Mouse (Mus musculus) neural tube, embryonic 15.5 days (tissue): ENCODE measurements around the gene Cops7b. TPM values are rescaled to one million over a fixed set of nuclear protein-coding genes. Genes with fewer than 3 reads are reported as not detected.
A peak's percentile ranks its signal among the peaks of the same experiment; 100 is the strongest.

Experiments used
- ATAC-seq: fragments of 200-750 bp; cut with Nextera tagmentation; 2 replicates; pipeline ENCODE4 v1.8.0; 2017; ENCODE audit warnings: mild to moderate bottlenecking, moderate TSS enrichment, moderate library complexity; ENCODE audit not compliant: low FRiP score
- H3K27ac ChIP-seq: fragments of 300-500 bp; sonication (generic); replicated peaks from 2 replicates; pipeline ENCODE4 v1.5.1; 2015; ENCODE audit warnings: mild to moderate bottlenecking, inconsistent platforms
- H3K27me3 ChIP-seq: fragments of 300-500 bp; sonication (generic); replicated peaks from 2 replicates; pipeline ENCODE4 v1.6.1; 2015; ENCODE audit warnings: inconsistent platforms
- H3K36me3 ChIP-seq: fragments of 300-500 bp; sonication (generic); 2 replicates; pipeline ENCODE4 v1.6.1; 2015; ENCODE audit warnings: inconsistent platforms
- H3K4me1 ChIP-seq: fragments of 300-500 bp; sonication (generic); 2 replicates; pipeline ENCODE4 v1.6.1; 2015; ENCODE audit warnings: inconsistent platforms
- H3K4me2 ChIP-seq: fragments of 300-500 bp; sonication (generic); 2 replicates; pipeline ENCODE4 v1.6.1; 2015; ENCODE audit warnings: inconsistent platforms, mild to moderate bottlenecking, moderate library complexity
- H3K4me3 ChIP-seq: fragments of 300-500 bp; sonication (generic); replicated peaks from 2 replicates; pipeline ENCODE4 v1.5.1; 2015; ENCODE audit warnings: mild to moderate bottlenecking, inconsistent platforms
- H3K9ac ChIP-seq: fragments of 300-500 bp; sonication (generic); replicated peaks from 2 replicates; pipeline ENCODE4 v1.6.1; 2015; ENCODE audit warnings: mild to moderate bottlenecking, inconsistent platforms
- H3K9me3 ChIP-seq: fragments of 300-500 bp; sonication (generic); replicated peaks from 2 replicates; pipeline ENCODE4 v1.6.1; 2016; ENCODE audit warnings: inconsistent platforms
- WGBS: fragments of 180-500 bp; shearing (Covaris S2); methylation state at CpG from one replicate; pipeline ENCODE4 v1.1.7; 2015; ENCODE audit warnings: mixed read lengths; 5-methylcytosine and 5-hydroxymethylcytosine counted together
- microRNA-seq: library from miRNA; unstranded; fragments of <30 nt; microRNA quantifications from one replicate; pipeline ENCODE4, GENCODE M21; 2017
- polyA plus RNA-seq: library from polyadenylated mRNA; unstranded; fragments of >200 nt; fragmentation: Nextera tagmentation; extraction: Ambion mirVana; gene quantifications from 2 replicates; pipeline ENCODE4 v1.2.1, GENCODE M21; 2015

Cops7b gene
- polyA plus RNA-seq, 1 experiment from 2014 or later: 59.4 TPM

GRCm38 (mm10) chr1:86633434-86633833, 50.7 kb downstream of the Cops7b start:
- 0 out of 2 replicates have a peak, but pooled peaks have one; percentile 3 for ATAC-seq
- Histone ChIP-seq H3K27me3 (0 out of 2 replicates have a peak, but pooled peaks cover 3% of the 10 kb centered on the region), H3K4me1 (peaks cover 19% of the 10 kb centered on the region), H3K9me3 (no peaks in the 10 kb centered on the region), H3K27ac (peak overlapping the region; percentile 65), H3K9ac (no peak overlapping the region), H3K36me3 (no peaks in the 10 kb centered on the region), H3K4me2 (no peak overlapping the region), H3K4me3 (no peak overlapping the region)
- 39% methylated on average over 3 of the region's 3 CpGs for WGBS

DNA sequence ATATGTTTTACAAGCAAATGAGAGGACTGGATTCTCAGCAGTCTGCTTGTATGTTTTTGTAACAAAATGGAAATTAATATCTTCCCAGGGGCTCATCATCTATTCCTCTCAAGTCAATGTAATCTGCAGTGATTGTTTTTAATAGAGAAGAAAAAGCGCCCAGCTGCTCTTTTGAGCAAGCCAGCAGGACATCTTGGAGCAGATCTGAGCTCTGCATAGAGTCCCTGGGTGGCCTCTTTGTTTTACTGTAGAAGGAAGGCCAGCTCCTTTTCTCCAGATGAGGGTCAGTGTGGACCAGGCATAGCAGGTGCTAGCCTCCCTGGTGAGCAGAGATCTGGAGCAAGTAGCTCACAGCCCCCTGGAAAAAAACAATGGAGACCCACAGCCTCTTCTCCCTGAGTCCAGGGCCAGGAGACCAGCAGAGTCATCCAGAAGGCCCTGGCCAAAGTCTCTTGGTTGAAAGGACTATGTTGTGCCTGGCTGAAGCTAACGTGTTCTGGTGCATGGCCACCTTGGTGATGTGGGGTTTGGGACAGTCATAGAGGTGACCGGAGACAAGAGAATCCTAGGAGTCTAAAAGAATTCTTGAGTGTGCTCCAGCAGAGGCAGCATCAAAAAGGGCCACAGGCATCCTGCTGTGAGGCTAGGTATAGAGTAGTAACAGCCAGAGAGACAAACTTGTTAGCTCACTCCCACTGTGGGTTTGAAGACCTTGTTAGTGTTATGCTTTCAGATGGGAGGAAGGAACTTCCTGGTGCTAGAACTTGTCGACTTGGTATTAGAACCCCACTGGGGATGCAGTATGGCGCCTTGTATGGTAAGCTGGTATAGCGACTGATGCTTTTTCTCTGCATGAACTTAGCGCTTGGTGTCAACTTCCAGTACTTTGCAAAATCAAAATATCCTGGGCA, 51.4 kb downstream of the Cops7b start:
- 61% methylated on average over 7 of the region's 7 CpGs for WGBS
- Histone ChIP-seq H3K4me2 (peak overlapping the region; percentile 42), H3K27me3 (0 out of 2 replicates have a peak, but pooled peaks cover 3% of the 10 kb centered on the region), H3K27ac (peak overlapping the region; percentile 75), H3K4me1 (peaks cover 19% of the 10 kb centered on the region), H3K36me3 (no peaks in the 10 kb centered on the region), H3K9me3 (no peaks in the 10 kb centered on the region), H3K9ac (no peak overlapping the region), H3K4me3 (no peak overlapping the region)
- ATAC-seq: peak; percentile 39

GRCm38 (mm10) chr1:86634751-86635359, 52.2 kb downstream of the Cops7b start:
- H3K4me1 ChIP-seq: peaks cover 19% of the 10 kb centered on the region
- no peak overlapping the region for H3K9ac ChIP-seq
- H3K4me3 ChIP-seq: no peak overlapping the region
- H3K36me3 ChIP-seq: no peaks in the 10 kb centered on the region
- no peaks in the 10 kb centered on the region for H3K9me3 ChIP-seq
- ATAC-seq: peak; percentile 86
- 59% methylated on average over 6 of the region's 6 CpGs for WGBS
- H3K4me2 ChIP-seq: peak overlapping the region; percentile 42
- H3K27me3 ChIP-seq: 0 out of 2 replicates have a peak, but pooled peaks cover 3% of the 10 kb centered on the region
- H3K27ac ChIP-seq: no peak overlapping the region

GRCm38 (mm10) chr1:86643101-86643809, 60.6 kb downstream of the Cops7b start:
- no peak overlapping the region for H3K4me2 ChIP-seq
- H3K4me3 ChIP-seq: no peak overlapping the region
- ATAC-seq: no peak
- no peaks in the 10 kb centered on the region for H3K9me3 ChIP-seq
- WGBS: 65% methylated on average over 13 of the region's 13 CpGs
- no peaks in the 10 kb centered on the region for H3K27me3 ChIP-seq
- H3K4me1 ChIP-seq: no peaks in the 10 kb centered on the region
- no peak overlapping the region for H3K9ac ChIP-seq
- H3K27ac ChIP-seq: no peak overlapping the region
- no peaks in the 10 kb centered on the region for H3K36me3 ChIP-seq

- 48% methylated on average over 2 of the region's 2 CpGs for WGBS
- no peaks in the 10 kb centered on the region for H3K27me3 ChIP-seq
- H3K4me1 ChIP-seq: no peaks in the 10 kb centered on the region
- no peak overlapping the region for H3K4me2 ChIP-seq
- no peak overlapping the region for H3K4me3 ChIP-seq
- no peaks in the 10 kb centered on the region for H3K36me3 ChIP-seq
- no peak for ATAC-seq
- no peak overlapping the region for H3K9ac ChIP-seq
- H3K27ac ChIP-seq: no peak overlapping the region
- H3K9me3 ChIP-seq: no peaks in the 10 kb centered on the region
Observed at GRCm38 (mm10) chr1:86647517-86647916, 64.8 kb downstream of the Cops7b start.

DNA sequence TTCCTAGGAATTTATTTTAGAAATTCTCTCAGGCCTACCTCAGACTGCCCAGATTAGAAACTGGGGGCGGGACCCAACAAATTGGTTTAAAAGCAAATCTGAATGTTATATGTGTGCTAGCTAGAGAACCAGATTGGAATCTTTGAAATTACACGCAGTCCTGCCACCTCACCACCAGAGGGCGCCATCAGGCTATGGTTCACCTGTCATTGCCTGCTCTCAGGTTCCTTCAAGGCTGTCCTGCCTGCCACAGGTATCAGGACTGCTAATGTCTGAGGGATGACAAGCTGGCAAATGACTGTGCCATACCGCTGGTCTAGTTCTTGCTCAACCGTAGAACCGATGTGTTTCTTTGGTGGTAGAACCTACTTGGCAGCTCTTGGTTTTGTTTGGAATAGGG, 67.6 kb downstream of the Cops7b start:
- ATAC-seq: no peak
- WGBS: 20% methylated on average over 6 of the region's 6 CpGs

GRCm38 (mm10) chr1:86652675-86653074, 70.0 kb downstream of the Cops7b start:
- no peak overlapping the region for H3K27ac ChIP-seq
- no peak for ATAC-seq
- 70% methylated on average over 4 of the region's 4 CpGs for WGBS
- no peaks in the 10 kb centered on the region for H3K4me1 ChIP-seq
- no peaks in the 10 kb centered on the region for H3K9me3 ChIP-seq
- no peaks in the 10 kb centered on the region for H3K27me3 ChIP-seq
- H3K4me3 ChIP-seq: no peak overlapping the region
- H3K9ac ChIP-seq: no peak overlapping the region
- H3K4me2 ChIP-seq: no peak overlapping the region
- H3K36me3 ChIP-seq: no peaks in the 10 kb centered on the region

More for the DNA sequence above, 67.6 kb downstream of the Cops7b start:
- no peak overlapping the region for H3K9ac ChIP-seq
- H3K27me3 ChIP-seq: no peaks in the 10 kb centered on the region
- H3K27ac ChIP-seq: no peak overlapping the region
- H3K4me3 ChIP-seq: no peak overlapping the region
- H3K4me1 ChIP-seq: no peaks in the 10 kb centered on the region
- H3K4me2 ChIP-seq: no peak overlapping the region
- no peaks in the 10 kb centered on the region for H3K36me3 ChIP-seq
- H3K9me3 ChIP-seq: no peaks in the 10 kb centered on the region

DNA sequence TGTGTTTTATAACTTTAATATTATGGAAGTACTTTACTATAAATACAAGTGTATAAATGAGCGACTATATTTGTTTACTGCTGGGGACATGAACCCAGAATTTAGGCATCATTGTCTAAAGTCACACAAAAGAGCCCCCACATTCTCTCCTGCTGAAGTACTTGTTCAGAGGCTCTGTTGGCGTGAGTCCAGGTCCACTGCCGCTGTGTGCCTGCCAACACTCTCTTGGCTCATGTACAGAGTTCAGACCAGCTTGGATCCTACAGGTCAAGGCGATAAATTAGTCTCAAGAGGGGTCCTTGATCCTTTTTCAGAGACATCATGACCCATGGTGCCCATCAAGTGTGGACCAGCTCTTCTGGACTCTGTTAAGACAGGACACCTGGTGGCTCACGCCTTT, 74.4 kb downstream of the Cops7b start:
- no peak for ATAC-seq
- Histone ChIP-seq H3K9me3 (no peaks in the 10 kb centered on the region), H3K9ac (no peak overlapping the region), H3K27ac (no peak overlapping the region), H3K4me1 (no peaks in the 10 kb centered on the region), H3K4me2 (no peak overlapping the region), H3K36me3 (no peaks in the 10 kb centered on the region), H3K27me3 (no peaks in the 10 kb centered on the region), H3K4me3 (no peak overlapping the region)
- 85% methylated on average over 5 of the region's 5 CpGs for WGBS

Small RNAs within 50 kb of the gene (microRNA-seq; reads per million reads assigned to microRNA genes)
- gene Gm22955: not detected

Other genes with a start within 250 kb of the Cops7b start
- gene Ncl, start 223.5 kb upstream of the Cops7b start, polyA plus RNA-seq: 189 and 296 TPM in 2 replicates
- 0.13 TPM in 1 of 2 replicates, not detected in the other for gene Nmur1, start 156.7 kb upstream of the Cops7b start, polyA plus RNA-seq
- not detected in 2 replicates for gene Tex44, start 156.6 kb upstream of the Cops7b start, polyA plus RNA-seq
- gene Ptma, start 56.2 kb upstream of the Cops7b start, polyA plus RNA-seq: 1,254 and 1,565 TPM in 2 replicates
- 103 and 128 TPM in 2 replicates for gene Pde6d, start 275 bp upstream of the Cops7b start, polyA plus RNA-seq
- 15.4 and 28.0 TPM in 2 replicates for gene Nppc, start 87.7 kb downstream of the Cops7b start, polyA plus RNA-seq
- 32.9 and 34.2 TPM in 2 replicates for gene Dis3l2, start 120.9 kb downstream of the Cops7b start, polyA plus RNA-seq